Mouse (Mus musculus) cerebellum, postnatal 36 days (tissue): ENCODE measurements around the gene Gm21954.
A peak's percentile ranks its signal among the peaks of the same experiment; 100 is the strongest.

Source experiments
- DNase-seq, 2 experiments: peaks; one replicate each; pipeline ENCODE4 v3.0.0; 2021 to 2022; ENCODE audit warnings: mixed read lengths in 2 of 2

The Gm21954 gene

DNA sequence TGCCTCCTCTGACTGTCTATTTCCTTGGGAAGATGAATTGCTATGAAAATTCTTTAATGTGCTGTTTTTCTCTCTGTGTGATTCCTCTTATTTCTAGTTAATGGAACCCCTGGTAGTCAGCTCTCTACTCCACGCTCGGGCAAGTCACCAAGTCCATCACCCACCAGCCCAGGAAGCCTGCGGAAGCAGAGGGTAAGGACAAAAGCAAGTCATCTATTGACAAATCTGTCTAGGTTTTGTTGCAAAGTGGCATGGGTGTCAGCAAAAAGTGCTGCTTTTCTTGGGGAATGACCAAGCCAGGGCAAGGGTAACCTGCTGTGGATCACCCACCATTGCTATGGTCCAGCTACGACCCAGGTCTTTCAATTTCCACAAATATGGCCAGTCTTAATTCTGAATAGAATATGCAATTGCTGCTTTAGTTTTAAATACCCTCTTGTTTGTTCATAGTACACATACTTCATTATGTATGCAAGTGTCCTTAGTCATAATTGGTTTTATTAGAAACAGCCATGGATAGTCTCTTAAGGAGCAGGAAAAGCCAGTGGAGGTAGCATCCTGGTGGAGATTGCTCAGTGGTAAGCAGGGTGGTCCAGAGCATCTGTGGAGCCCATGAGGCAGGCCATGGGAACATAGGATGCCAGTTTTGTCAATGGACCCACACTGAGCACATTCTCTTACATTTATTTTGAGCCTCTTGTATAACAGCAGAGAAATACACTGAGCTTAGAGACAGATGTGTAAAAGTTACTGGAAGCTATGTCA, 8.9 kb downstream of the Gm21954 start:
- DNase-seq: peak; percentile 41 to 55

DNA sequence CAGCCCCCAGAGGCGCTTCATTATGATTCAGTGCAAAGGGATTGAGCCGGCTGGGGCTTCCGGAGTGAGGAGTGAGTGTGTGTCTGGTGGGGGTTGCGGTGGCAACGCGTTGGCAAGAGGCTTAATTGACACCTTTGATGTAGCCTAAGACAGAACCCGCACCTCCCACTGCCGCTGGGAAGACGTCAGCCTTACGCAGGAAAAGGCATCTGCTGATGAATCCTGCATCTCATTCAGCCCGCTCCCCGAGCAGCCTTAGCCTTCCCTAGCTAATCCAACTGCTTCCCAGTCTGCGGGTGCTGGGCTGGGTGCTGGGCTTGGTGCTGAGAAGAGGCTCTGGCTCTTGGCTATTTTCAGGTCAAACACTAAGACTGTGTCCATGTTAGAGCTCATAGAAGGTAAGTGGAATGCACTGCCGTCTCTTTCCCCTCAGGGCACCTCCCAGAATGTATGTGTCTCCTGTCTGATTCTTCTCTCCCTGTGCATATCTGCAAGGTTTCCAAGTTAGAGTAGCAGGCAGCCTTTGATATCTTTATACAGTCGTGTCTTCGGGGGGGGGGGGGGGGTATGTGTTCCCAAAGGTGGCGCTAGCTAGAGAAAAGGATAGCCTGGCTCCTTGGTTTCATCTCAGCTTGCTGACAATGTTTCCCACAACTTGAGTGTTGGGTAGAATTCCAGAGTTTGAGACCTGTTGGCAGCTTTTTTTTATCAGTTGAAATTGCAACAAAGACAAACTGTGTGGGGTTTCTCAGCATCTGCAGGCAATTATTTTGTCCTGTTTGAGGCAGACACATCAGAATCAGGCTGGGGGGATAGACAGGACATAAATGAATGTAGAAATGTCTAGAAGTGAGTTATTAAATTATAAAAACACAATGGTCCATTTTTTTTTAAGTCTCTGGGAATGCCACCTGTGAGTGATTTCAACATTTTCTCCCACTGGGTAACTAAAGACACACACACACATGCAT, 10.0 kb downstream of the Gm21954 start:
- DNase-seq: peak; percentile 74 to 81

DNA sequence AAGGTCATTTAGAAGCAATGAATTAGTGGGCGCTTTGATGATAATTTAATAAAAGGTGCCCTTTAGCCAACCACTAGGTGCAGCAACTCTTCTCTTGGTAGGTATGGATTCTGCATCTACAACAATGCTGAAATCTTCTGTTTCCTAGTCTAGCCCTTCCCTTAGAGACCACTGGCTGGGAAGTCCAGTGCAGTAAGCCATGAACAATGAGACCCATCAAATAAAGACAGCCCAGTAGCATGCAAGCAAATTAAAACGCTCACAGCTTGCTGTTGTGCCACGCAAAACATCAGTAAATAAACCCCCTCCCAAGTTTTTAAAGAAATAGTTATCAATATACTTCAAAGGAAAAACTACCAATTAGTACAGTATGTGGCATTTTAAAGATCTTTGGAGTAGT, 10.9 kb downstream of the Gm21954 start:
- no peak for DNase-seq

DNA sequence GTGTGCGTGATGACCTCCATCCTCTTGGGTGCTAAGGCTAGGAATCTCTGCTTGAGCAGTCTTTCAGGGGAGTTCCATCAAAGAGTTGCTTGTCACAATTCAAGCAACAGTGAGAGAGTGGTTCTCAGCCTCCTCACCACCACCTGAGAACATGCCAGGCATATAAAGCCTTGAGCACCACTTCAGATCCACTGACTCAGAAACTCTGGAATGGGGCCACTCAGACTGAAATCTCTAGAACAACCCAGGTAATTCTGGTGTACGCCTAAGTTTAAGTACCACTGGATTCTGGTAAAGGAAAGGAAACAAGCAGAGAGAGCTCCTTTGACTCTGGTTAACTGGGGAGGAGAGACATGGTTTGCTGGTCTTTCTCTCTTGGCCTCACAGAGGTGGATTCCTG, 19.5 kb downstream of the Gm21954 start:
- no peak for DNase-seq

DNA sequence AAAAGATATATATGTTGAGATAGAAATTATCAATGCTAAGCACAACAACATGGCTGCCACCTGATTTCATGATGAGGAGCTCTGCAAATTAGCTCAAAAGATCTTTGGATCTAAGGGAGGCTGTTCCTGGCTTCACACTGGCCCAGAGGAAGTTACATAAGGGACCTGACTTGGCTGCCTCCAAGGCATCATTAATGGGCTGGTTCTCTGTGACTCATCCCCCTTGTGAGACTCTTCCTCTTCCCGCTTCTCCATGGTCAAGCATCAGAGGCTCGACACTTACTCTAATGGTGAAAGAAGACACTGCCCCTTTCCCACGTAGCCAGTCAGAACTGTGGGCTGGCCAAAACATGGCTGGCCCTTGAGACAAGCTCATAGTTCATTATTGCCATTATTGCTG, 20.1 kb downstream of the Gm21954 start:
- no peak for DNase-seq

DNA sequence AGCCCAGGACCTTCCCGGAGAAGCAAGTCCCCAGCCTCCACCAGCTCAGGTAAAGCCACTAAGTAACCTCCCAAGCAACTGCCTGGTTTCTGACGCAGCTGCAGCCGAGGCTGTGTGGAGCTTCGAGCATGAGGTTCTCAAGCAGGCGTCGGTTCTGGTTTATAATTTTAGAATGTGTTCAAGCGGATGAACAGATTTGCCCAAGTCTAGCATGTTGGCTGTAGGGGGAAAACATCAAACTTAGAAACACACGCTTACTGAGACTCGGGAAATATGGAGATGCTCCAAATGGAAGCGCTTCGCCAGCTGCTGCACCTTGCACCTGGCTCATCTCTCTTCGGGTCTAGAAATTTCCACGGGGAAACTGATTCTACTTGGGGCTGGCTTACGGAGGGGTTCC, 21.0 kb downstream of the Gm21954 start:
- DNase-seq: no peak

DNA sequence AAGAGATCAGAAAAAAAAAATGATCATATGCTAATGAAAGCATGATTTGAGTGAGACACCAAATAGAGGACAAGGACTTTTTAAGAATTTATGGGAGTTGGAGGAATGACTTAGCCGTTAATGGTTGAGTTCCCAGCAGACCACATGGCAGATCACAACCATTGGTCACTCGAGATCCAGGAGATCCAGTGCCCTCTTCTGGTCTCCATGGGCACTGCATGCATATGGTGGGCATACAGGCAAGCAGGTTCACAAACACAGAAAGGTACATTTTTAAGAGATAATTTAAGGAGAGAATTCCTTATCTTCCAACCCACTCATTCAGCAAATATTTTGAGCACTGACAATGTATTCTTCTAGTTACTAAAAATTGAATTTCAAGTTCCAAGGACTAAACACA, 22.9 kb downstream of the Gm21954 start:
- DNase-seq: no peak

DNA sequence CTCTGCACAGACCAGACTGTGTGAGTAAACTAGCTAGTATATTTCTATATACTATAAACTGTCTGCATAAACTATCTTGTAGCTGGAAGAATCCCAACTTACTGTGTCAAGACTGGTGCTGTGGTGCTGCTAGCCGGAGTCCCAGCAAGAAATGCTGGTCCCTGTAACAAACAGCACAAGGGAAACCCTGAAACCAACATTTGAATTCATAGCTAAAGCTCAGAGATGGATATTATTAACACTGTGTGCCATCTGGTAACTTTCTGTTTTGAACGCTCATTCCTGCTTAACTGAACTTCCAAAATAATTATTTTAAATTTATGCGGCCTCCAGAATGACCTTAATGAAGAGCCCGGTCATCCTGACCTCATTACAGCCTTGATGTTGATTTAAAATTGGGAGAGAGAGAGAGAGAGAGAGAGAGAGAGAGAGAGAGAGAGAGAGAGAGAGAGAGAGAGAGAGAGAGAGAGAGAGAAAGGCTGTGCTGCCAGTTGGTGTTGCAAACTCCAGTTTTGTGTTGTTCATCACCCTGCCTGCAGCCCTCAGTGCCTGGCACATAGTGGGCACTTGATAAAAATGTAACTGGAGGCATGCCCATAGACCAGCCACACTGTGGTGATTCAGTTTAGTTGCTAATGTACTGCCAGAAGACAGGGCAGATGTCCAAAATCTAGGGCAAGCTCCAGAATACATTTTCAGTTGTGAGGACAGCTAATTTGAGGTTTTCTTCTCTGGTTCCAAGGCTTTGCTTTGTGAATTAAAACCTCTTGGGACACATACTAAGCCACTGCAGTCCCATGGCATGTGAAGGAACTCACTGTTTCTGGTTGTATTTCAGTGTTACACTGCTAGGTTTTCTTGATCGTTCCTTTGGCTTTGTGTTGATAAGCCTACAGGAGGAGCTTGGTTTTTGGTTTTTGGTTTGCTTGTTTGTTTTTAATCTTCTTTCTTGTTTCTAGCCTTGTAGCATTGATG, 24.2 kb downstream of the Gm21954 start:
- peak; percentile 55 to 71 for DNase-seq

DNA sequence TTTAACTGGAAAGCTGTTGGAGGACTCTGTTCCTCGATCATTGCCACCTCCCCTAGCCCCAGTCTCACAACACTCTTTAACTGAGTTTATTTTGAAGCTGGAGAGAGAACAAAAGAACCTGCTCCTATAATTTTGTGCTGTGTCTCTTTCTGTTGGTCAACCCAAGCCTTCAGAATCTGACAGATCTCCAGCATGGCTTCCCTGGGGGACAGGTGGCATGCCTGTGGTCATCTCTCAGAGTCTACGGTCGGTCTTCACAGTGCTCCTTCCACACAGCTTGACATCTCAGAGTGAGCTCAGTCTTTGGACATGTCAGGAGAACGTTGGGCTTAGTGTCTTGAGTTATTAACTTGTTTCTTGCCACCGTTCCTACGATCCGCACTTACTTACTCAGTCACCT, 25.3 kb downstream of the Gm21954 start:
- no peak for DNase-seq

- DNase-seq: peak; percentile 71 to 76
Measured at GRCm38 (mm10) chr3:55443725-55444124, 28.3 kb downstream of the Gm21954 start.

DNA sequence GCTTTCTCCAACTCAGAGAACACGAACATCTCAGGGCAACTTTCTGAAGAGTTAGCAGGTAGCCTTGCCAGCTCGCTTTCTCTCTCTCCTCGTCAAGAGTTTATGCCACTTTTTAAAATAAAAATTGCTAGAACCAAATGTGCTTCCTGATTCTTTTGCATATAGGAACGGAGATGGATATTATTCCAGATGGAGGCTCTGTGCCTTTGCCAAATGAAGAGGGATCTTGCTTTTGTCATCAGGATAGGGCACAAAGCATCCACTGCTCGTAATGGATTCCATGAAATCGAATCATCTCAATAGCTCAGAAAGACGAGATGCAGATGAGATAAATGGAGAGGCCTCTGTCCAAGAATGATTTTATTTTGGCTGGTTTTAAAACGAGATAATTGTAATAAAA, 28.7 kb downstream of the Gm21954 start:
- DNase-seq: no peak

DNA sequence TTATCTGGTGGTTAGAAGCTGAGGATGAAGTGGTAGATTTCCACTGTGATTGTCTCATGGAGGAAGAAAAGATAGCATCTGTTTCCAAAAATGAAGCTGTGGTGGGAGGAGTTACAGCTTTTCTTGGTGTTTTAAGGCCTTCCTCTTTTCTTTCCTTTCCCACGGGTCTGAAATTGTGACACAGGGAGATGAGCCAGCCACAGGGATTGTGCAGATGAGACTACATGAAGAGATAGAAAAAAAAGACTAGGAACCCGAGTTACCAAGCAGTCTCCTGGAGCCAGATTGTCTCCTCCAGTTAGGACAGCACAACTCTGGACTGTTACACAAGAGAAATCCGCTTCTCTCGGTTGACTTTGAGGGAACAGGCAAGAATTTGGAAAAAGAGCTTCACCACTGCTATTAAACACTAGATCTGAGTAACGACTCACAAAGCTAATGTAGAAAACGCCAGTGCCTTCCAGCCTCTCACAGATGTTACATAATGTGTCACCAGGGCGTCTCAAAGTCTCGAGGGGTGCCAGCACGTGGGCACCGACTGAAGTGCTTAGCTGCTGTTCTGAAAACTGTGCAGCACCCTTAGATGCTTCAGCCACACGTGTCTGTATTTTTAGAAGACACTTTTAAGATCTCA, 29.9 kb downstream of the Gm21954 start:
- DNase-seq: no peak

- DNase-seq: peak; percentile 57 to 61
Measured at GRCm38 (mm10) chr3:55440342-55440741, 31.7 kb downstream of the Gm21954 start.

DNA sequence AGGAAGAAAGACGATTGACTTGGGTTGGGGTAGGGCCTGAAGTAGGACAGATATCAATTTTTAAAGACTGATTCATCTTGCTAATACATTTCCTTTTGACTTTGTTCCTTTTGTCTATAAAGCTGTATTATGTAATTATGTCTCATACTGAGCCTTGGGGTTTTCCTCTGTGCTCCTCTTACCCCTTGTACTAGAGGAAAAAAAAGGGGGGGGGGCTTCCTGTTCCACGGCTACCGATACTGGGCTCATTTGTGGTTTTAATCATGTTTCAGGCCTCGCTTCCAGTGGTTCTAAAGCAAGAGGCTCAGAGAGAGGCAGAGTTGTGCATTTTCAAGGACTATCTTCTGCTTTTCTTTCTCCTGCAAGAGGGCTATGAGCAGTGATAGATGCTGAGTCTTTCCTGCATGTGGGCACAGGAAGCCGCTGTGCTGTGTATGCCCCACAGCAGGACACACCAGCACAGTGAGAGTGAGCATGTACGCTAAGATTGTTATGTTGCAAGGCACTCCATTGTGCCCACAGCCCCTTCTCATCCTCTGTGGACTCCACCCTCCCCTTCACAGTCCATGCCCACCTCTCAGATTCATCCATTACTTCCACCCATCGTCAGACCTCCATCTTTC, 33.1 kb downstream of the Gm21954 start:
- no peak for DNase-seq

DNA sequence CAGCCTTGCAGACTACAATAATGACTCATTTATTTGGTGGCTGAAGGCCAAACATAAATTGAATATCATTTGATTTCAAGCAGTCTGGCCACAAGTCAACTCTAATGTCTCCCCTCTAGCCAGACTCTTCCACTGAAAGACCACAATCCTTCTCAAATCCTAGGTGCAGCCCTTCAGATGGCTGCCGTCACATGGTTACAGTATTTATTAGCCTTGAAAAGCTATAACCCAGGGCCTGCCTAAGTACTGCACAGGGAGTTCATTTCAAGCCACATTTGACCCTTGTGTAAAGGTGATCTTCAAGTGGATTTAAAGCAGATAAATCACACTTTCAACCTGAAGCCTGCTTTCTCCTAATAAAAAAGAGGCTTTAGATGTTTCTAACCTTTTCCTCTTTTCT, 37.7 kb downstream of the Gm21954 start:
- DNase-seq: no peak

GRCm38 (mm10) chr3:55431223-55431622, 40.8 kb downstream of the Gm21954 start:
- DNase-seq: no peak

- DNase-seq: no peak
Measured at GRCm38 (mm10) chr3:55430022-55430549, 41.9 kb downstream of the Gm21954 start.

- no peak for DNase-seq
Measured at GRCm38 (mm10) chr3:55423640-55424397, 48.2 kb downstream of the Gm21954 start.

- DNase-seq: no peak
Measured at GRCm38 (mm10) chr3:55420436-55421083, 51.5 kb downstream of the Gm21954 start.

GRCm38 (mm10) chr3:55419334-55419733, 52.7 kb downstream of the Gm21954 start:
- no peak for DNase-seq
